Mouse (Mus musculus) liver, adult 2 months (tissue): ENCODE measurements at regions not wholly inside any gene's neighbourhood (a gene's known extent, or its start where the extent isn't known, plus 50 kb on each side); places are given as distances from the start of the nearest gene placed in this dataset.

Source experiments
- DNase-seq: peaks from one replicate; pipeline ENCODE4 v3.0.0-alpha.2; 2011; ENCODE audit warnings: low read depth, low spot score; ENCODE audit errors: extremely low read depth
- H3K27ac ChIP-seq: fragments of 200-500 bp; replicated peaks from 2 replicates; pipeline ENCODE4 v1.5.1; 2012; ENCODE audit warnings: low read depth, mild to moderate bottlenecking, control low read depth, inconsistent platforms, low read length; ENCODE audit not compliant: insufficient read depth
- H3K27me3 ChIP-seq: fragments of 200-500 bp; 2 replicates; pipeline ENCODE4 v1.6.1; 2012; ENCODE audit warnings: mild to moderate bottlenecking, moderate library complexity, low read length, inconsistent platforms; ENCODE audit not compliant: control insufficient read depth, insufficient read depth
- H3K36me3 ChIP-seq: fragments of 200-500 bp; 2 replicates; pipeline ENCODE4 v1.6.1; 2012; ENCODE audit warnings: low read length, inconsistent platforms; ENCODE audit not compliant: control insufficient read depth, insufficient read depth
- H3K4me1 ChIP-seq: fragments of 200-500 bp; 2 replicates; pipeline ENCODE4 v1.6.1; 2011; ENCODE audit warnings: low read length; ENCODE audit not compliant: control insufficient read depth, insufficient read depth
- H3K4me3 ChIP-seq: fragments of 200-500 bp; 2 replicates; pipeline ENCODE4 v1.5.1; 2011; ENCODE audit warnings: low read depth, mild to moderate bottlenecking, control low read depth, low read length, moderate library complexity; ENCODE audit not compliant: insufficient read depth
- H3K79me2 ChIP-seq: fragments of 200-500 bp; 2 replicates; pipeline ENCODE4 v1.6.1; 2012; ENCODE audit warnings: inconsistent platforms, mild to moderate bottlenecking, low read length, moderate library complexity; ENCODE audit not compliant: control insufficient read depth, insufficient read depth
- H3K9ac ChIP-seq: fragments of 200-500 bp; 2 replicates; pipeline ENCODE4 v1.6.1; 2012; ENCODE audit warnings: low read depth, mild to moderate bottlenecking, control low read depth, inconsistent platforms, low read length
- CTCF ChIP-seq: fragments of 200-500 bp; IDR thresholded peaks from 2 replicates; pipeline ENCODE4 v1.5.1; 2011; ENCODE audit warnings: low read depth, low read length, control low read depth
- POLR2A ChIP-seq: fragments of 200-500 bp; IDR thresholded peaks from 2 replicates; pipeline ENCODE4 v1.6.1; 2011; ENCODE audit warnings: low read length, control low read depth; ENCODE audit not compliant: insufficient read depth; ENCODE audit errors: extremely low read depth
- WGBS: fragments of 180-500 bp; shearing (Covaris S2); methylation state at CpG from one replicate; pipeline ENCODE4 v1.1.7; 2018; 5-methylcytosine and 5-hydroxymethylcytosine counted together

- TF ChIP-seq POLR2A: no peak
- 80% methylated on average over 4 of the region's 4 CpGs for WGBS
- Histone ChIP-seq H3K27ac (no peak overlapping the region), H3K36me3 (no peaks in the 10 kb centered on the region), H3K79me2 (no peaks in the 10 kb centered on the region), H3K9ac (no peak overlapping the region), H3K4me1 (no peaks in the 10 kb centered on the region), H3K4me3 (no peak overlapping the region), H3K27me3 (no peaks in the 10 kb centered on the region)
- no peak for DNase-seq
Measured at GRCm38 (mm10) chr12:27648602-27649001, 306.2 kb upstream of the Sox11 start.

- Histone ChIP-seq H3K4me3 (no peak overlapping the region), H3K79me2 (no peaks in the 10 kb centered on the region), H3K27me3 (no peaks in the 10 kb centered on the region), H3K9ac (no peak overlapping the region), H3K36me3 (no peaks in the 10 kb centered on the region), H3K4me1 (no peaks in the 10 kb centered on the region), H3K27ac (no peak overlapping the region)
- 71% methylated on average over 11 of the region's 11 CpGs for WGBS
- TF ChIP-seq POLR2A (no peak), CTCF (no peak)
- no peak for DNase-seq
Measured at GRCm38 (mm10) chr12:27646497-27647307, 304.3 kb upstream of the Sox11 start.

GRCm38 (mm10) chr12:27619616-27620015 lies 277.2 kb upstream of the Sox11 start:
- no peaks in the 10 kb centered on the region for H3K79me2 ChIP-seq
- H3K9ac ChIP-seq: no peak overlapping the region
- WGBS: 85% methylated on average over 5 of the region's 5 CpGs
- no peaks in the 10 kb centered on the region for H3K27me3 ChIP-seq
- no peak overlapping the region for H3K27ac ChIP-seq
- H3K36me3 ChIP-seq: no peaks in the 10 kb centered on the region
- DNase-seq: no peak
- TF ChIP-seq CTCF: no peak
- no peak for TF ChIP-seq POLR2A
- no peaks in the 10 kb centered on the region for H3K4me1 ChIP-seq
- H3K4me3 ChIP-seq: no peak overlapping the region

GRCm38 (mm10) chr12:27604061-27604679 lies 261.8 kb upstream of the Sox11 start:
- TF ChIP-seq POLR2A (no peak), CTCF (no peak)

GRCm38 (mm10) chr12:27599149-27599548 lies 256.8 kb upstream of the Sox11 start:
- Histone ChIP-seq H3K27me3 (0 out of 2 replicates have a peak, but pooled peaks cover 2% of the 10 kb centered on the region), H3K4me1 (no peaks in the 10 kb centered on the region), H3K27ac (no peak overlapping the region), H3K4me3 (no peak overlapping the region), H3K9ac (no peak overlapping the region), H3K79me2 (no peaks in the 10 kb centered on the region), H3K36me3 (no peaks in the 10 kb centered on the region)
- DNase-seq: peak; percentile 8
- TF ChIP-seq POLR2A: no peak
- TF ChIP-seq CTCF: peak; percentile 90
- 26% methylated on average over 8 of the region's 8 CpGs for WGBS

More at GRCm38 (mm10) chr12:27604061-27604679, 261.8 kb upstream of the Sox11 start:
- DNase-seq: no peak
- Histone ChIP-seq H3K9ac (no peak overlapping the region), H3K27ac (no peak overlapping the region), H3K36me3 (no peaks in the 10 kb centered on the region), H3K79me2 (no peaks in the 10 kb centered on the region), H3K27me3 (no peaks in the 10 kb centered on the region), H3K4me3 (no peak overlapping the region), H3K4me1 (no peaks in the 10 kb centered on the region)
- WGBS: 69% methylated on average over 1 of the region's 1 CpGs

GRCm38 (mm10) chr12:27597878-27598277 lies 255.5 kb upstream of the Sox11 start:
- WGBS: 75% methylated on average over 7 of the region's 7 CpGs
- Histone ChIP-seq H3K9ac (no peak overlapping the region), H3K79me2 (no peaks in the 10 kb centered on the region), H3K36me3 (no peaks in the 10 kb centered on the region), H3K4me1 (no peaks in the 10 kb centered on the region), H3K27ac (no peak overlapping the region), H3K27me3 (0 out of 2 replicates have a peak, but pooled peaks cover 2% of the 10 kb centered on the region), H3K4me3 (no peak overlapping the region)
- DNase-seq: no peak
- no peak for TF ChIP-seq CTCF
- no peak for TF ChIP-seq POLR2A
